Mouse (Mus musculus) right cerebral cortex, postnatal 14 days (tissue): ENCODE results near the gene Clint1.

Experiments
- DNase-seq: peaks from one replicate; pipeline ENCODE4 v3.0.0; 2022

Clint1 gene

GRCm38 (mm10) chr11:45886596-45886995 lies 34.7 kb downstream of the Clint1 start:
- DNase-seq: no peak

- no peak for DNase-seq
Observed at GRCm38 (mm10) chr11:45888471-45889030, 36.7 kb downstream of the Clint1 start.

GRCm38 (mm10) chr11:45889981-45890380 lies 38.1 kb downstream of the Clint1 start:
- DNase-seq: no peak

GRCm38 (mm10) chr11:45890423-45890822 lies 38.6 kb downstream of the Clint1 start:
- DNase-seq: no peak

GRCm38 (mm10) chr11:45892861-45893360 lies 41.1 kb downstream of the Clint1 start:
- no peak for DNase-seq

GRCm38 (mm10) chr11:45897392-45897791 lies 45.5 kb downstream of the Clint1 start:
- peak; percentile 26 for DNase-seq

- DNase-seq: no peak
Observed at GRCm38 (mm10) chr11:45900233-45901015, 48.6 kb downstream of the Clint1 start.

- DNase-seq: no peak
Observed at GRCm38 (mm10) chr11:45906109-45906786, 54.4 kb downstream of the Clint1 start.

- DNase-seq: no peak
Observed at GRCm38 (mm10) chr11:45907301-45907700, 55.5 kb downstream of the Clint1 start.

- no peak for DNase-seq
Observed at GRCm38 (mm10) chr11:45908070-45908469, 56.2 kb downstream of the Clint1 start.

GRCm38 (mm10) chr11:45908894-45909293 lies 57.0 kb downstream of the Clint1 start:
- DNase-seq: no peak

- no peak for DNase-seq
Observed at GRCm38 (mm10) chr11:45910701-45911100, 58.9 kb downstream of the Clint1 start.

GRCm38 (mm10) chr11:45916196-45916595 lies 64.3 kb downstream of the Clint1 start:
- DNase-seq: no peak

GRCm38 (mm10) chr11:45918018-45918417 lies 66.2 kb downstream of the Clint1 start:
- DNase-seq: no peak

GRCm38 (mm10) chr11:45918836-45919235 lies 67.0 kb downstream of the Clint1 start:
- DNase-seq: no peak

GRCm38 (mm10) chr11:45921026-45921425 lies 69.2 kb downstream of the Clint1 start:
- no peak for DNase-seq

- no peak for DNase-seq
Observed at GRCm38 (mm10) chr11:45921480-45921898, 69.6 kb downstream of the Clint1 start.

- no peak for DNase-seq
Observed at GRCm38 (mm10) chr11:45925436-45925835, 73.6 kb downstream of the Clint1 start.

- DNase-seq: peak; percentile 63
Observed at GRCm38 (mm10) chr11:45926640-45927082, 74.8 kb downstream of the Clint1 start.

- DNase-seq: no peak
Observed at GRCm38 (mm10) chr11:45927456-45927855, 75.6 kb downstream of the Clint1 start.

GRCm38 (mm10) chr11:45929541-45929940 lies 77.7 kb downstream of the Clint1 start:
- no peak for DNase-seq

GRCm38 (mm10) chr11:45932771-45933170 lies 80.9 kb downstream of the Clint1 start:
- DNase-seq: no peak

GRCm38 (mm10) chr11:45937478-45937877 lies 85.6 kb downstream of the Clint1 start:
- no peak for DNase-seq

- DNase-seq: no peak
Observed at GRCm38 (mm10) chr11:45938917-45939316, 87.1 kb downstream of the Clint1 start.
